ENCODE assay signal across 9 mouse cellular contexts in the genomic region with DNA sequence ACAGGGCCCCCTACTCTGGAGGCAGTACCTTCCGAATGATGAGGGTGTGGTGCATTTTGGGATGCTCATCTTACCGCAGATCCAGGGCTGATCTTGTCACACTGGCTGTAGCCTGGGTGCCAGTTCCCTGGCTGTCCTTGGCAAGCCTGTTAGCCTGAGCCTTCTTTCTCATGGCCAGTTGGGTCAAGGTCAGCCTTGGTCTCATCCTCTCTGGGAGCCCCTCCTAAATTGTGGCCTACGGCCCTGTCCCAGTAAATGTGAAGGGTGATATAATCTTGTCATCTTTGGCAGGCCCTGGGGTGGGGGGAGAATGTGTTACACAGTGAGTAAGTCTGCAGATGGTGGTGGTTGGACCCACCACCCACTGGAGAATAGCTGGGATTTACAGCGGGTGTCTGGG.
DNase-seq lines count a peak whose midpoint lies in the region; ATAC-seq lines count a peak whose summit lies in the region.
"Had no signal": no experiment of that assay in that cellular context is flagged by ENCODE, and none has a peak within 500 bp of the region (broad histone marks: within the 10 kb centered on the region; RNA-seq: fewer than 3 reads in every experiment).

No protein-coding gene starts in this region.

- H3K9ac ChIP-seq in neural tube, embryonic 12.5 days, result peak overlapping the region; percentile 22; the same call in 1 of the 2 replicates
- peak overlapping the region; percentile 16; the same call in 1 of the 2 replicates for H3K9ac ChIP-seq in forebrain, embryonic 15.5 days (replicated peaks)
- no peak overlapping the region for H3K9ac ChIP-seq in limb, embryonic 12.5 days (replicated peaks)

- ATAC-seq in neural tube, embryonic 12.5 days (ENCODE audit: low FRiP score, low read depth), result no peak
- ATAC-seq in forebrain, embryonic 15.5 days (replicated peaks), result no peak
- no peak for ATAC-seq in limb, embryonic 12.5 days (ENCODE audit: insufficient number of reproducible peaks, insufficient read depth, low FRiP score, low TSS enrichment, low read depth)

- H3K4me1 ChIP-seq in neural tube, embryonic 12.5 days, result peaks cover 74% of the 10 kb centered on the region
- peaks cover 78% of the 10 kb centered on the region for H3K4me1 ChIP-seq in forebrain, embryonic 15.5 days
- peaks cover 87% of the 10 kb centered on the region for H3K4me1 ChIP-seq in limb, embryonic 12.5 days (replicated peaks)

- H3K36me3 ChIP-seq in neural tube, embryonic 12.5 days, result peaks cover 14% of the 10 kb centered on the region
- peaks cover 9% of the 10 kb centered on the region for H3K36me3 ChIP-seq in forebrain, embryonic 15.5 days
- peaks cover 15% of the 10 kb centered on the region for H3K36me3 ChIP-seq in limb, embryonic 12.5 days

- no peaks in the 10 kb centered on the region for H3K27me3 ChIP-seq in neural tube, embryonic 12.5 days (replicated peaks)
- no peaks in the 10 kb centered on the region for H3K27me3 ChIP-seq in forebrain, embryonic 15.5 days
- H3K27me3 ChIP-seq in limb, embryonic 12.5 days, result no peaks in the 10 kb centered on the region

- no peak overlapping the region; the same call in 1 of the 2 replicates for H3K27ac ChIP-seq in neural tube, embryonic 12.5 days
- H3K27ac ChIP-seq in forebrain, embryonic 15.5 days (replicated peaks), result peak overlapping the region; percentile 71
- peak overlapping the region; percentile 92 for H3K27ac ChIP-seq in limb, embryonic 12.5 days

- no peak overlapping the region for H3K4me3 ChIP-seq in neural tube, embryonic 12.5 days
- H3K4me3 ChIP-seq in forebrain, embryonic 15.5 days, result no peak overlapping the region
- no peak overlapping the region for H3K4me3 ChIP-seq in limb, embryonic 12.5 days (replicated peaks)

- DNase-seq in neural tube, embryonic 10.5 days (ENCODE audit: extremely low spot score, low spot score), result no peak
- no peak for DNase-seq in right cerebral cortex, adult 18-20 months
- no peak for DNase-seq in layer of hippocampus, adult 8-10 months (ENCODE audit: low spot score in 2 of 2)
- DNase-seq in frontal cortex, postnatal 10 days (ENCODE audit: low spot score in 2 of 2), result no peak
- DNase-seq: layer of hippocampus, postnatal 36 days; lung, postnatal 10 days had no signal

- 80% methylated on average over 4 of the region's 4 CpGs for WGBS in neural tube, embryonic 12.5 days
- WGBS in forebrain, embryonic 15.5 days, result 76% methylated on average over 4 of the region's 4 CpGs
- 81% methylated on average over 4 of the region's 4 CpGs for WGBS in limb, embryonic 12.5 days

- 0 out of 2 replicates have a peak overlapping the region, but pooled peaks have one; percentile 4 for H3K4me2 ChIP-seq in neural tube, embryonic 12.5 days (replicated peaks)
- no peak overlapping the region for H3K4me2 ChIP-seq in forebrain, embryonic 15.5 days (replicated peaks)
- H3K4me2 ChIP-seq in limb, embryonic 12.5 days, result peak overlapping the region; percentile 10

- H3K9me3 ChIP-seq in neural tube, embryonic 12.5 days, result no peaks in the 10 kb centered on the region
- H3K9me3 ChIP-seq in forebrain, embryonic 15.5 days, result no peaks in the 10 kb centered on the region
- no peaks in the 10 kb centered on the region for H3K9me3 ChIP-seq in limb, embryonic 12.5 days
